Mouse (Mus musculus) spleen, adult 12 weeks (tissue): Measurements from ENCODE around the gene Tmem117.

Experiments used
- DNase-seq: peaks from one replicate; pipeline ENCODE4 v3.0.0; 2022; ENCODE audit warnings: low spot score

Tmem117 gene

DNA sequence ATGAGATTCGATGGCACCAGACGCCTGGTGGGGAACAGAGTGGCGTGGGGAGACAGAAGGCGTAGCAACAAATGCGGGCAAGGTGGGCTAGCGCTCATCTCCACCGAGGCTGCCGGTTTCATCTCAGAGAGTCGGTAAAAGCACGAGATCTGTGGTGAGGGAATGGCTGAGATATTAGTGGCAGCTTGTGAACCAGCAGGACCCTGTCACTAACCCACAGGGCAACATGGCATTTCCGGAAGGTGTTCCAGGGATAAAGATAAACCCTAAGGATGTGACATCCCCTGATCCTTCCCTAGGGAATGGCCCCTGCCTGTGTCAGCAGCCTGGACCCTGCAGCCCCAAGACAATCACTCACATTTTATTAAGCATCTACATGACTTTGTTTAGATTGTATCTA lies 266.6 kb downstream of the Tmem117 start:
- DNase-seq = no peak

- DNase-seq = no peak
These were observed 274.2 kb downstream of the Tmem117 start for GRCm38 (mm10) chr15:94903188-94903587.

DNA sequence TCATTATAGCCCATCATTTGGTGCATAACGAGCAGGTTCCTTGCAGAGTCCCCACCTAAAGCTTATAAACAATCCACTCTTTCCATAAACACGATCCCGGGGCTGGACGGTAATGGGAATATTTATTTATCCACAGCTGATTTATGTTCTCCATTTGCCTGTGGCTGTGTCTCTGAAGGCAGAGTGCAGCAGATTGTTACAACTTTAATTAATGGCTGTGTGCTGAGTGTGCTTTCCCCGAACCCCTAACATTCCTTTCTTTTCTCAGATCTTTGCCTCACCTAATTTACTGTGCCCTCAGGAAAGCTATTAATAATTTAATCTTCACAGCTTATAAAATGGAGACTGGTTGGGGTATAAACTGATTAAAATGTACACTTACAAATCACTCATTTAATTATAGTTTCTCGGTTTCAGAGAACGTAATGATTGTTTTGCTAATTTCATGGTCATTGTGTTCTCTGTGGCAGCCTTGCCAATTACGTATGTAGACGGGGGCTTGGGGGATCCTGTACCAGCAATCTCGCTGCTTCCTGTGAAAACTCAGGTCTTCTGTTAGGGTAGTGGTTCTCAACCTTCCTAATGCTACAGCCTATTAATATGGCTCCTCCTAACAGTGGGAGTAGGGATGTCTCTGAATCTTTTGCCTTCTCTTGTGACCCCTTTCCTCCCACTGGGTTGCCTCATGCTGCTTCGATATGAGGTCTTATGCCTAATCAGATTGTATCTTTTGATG lies 275.8 kb downstream of the Tmem117 start:
- DNase-seq = no peak

DNA sequence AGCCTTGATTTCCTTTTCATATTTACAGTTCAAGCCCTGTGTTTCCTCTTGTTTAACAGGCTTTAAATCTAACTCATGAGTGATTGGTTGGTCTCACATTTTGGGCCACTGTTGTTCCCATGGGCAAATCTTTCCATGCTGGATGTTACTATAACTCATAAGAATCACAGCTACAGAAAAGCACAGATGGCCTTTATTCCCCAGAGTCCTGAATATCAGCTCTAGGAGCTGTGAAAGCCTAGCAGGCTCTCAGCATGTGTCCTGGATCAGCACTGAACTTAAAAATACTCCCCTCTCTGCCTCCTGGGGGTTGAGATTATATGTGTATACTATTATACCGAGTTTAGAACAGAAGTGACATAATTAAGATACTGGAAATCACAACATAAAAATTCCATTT lies 292.6 kb downstream of the Tmem117 start:
- no peak for DNase-seq

DNA sequence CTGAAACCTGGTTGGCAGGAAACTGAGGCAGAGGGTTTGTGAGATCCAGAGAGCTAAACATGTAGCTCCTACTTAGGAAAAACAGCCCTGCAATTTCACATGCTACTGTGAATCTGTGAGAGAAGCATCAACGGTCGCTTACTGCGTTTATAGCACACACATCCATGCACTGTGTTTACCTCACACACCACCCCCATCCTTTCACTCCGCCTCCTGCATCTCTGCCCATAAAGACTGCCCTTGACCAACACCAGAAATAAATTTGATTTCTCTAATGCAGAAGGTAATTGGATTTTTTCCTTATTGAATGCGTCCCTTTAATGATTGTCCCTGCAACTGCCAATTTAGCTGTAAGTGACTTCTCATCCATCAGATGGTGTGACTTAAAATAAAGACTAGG lies 299.0 kb downstream of the Tmem117 start:
- no peak for DNase-seq

DNA sequence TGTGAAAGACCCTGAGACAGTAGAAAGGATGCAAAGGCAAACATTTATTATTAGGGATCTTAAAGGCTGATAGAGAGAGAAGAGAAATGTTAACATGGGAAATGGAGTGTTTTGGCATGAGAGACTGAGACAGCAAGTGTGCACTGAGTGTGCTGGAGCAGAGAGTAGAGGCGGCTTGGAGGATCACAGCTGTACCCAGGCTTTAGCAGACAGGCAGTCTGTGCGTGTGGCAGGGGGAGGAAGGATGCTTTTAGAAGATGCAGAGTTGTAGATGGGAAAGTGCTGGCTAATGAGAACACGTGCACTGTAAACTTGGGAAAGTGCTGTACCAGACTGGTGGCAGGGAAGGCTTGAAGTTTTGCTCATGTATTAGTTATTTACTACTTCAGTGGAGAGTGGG lies 301.7 kb downstream of the Tmem117 start:
- DNase-seq = no peak

DNA sequence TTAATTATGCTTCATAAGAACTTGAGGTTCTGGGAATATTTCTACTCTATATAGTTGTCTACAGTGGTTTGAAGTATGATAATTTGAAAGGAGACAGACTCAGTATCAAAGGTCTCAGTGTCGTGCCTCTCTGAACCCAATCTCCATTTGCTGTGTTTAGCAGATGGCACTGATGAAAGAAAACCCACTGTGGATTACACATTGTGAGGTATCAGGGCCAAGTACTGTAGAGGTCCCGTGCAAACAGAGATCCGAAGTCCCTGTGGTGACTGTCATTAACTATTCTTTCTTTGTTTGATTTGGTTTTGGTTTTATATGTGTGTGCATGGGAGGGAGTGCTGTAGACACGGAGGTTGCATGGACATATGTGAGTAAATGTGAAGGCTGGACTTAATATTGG lies 304.0 kb downstream of the Tmem117 start:
- DNase-seq = no peak

DNA sequence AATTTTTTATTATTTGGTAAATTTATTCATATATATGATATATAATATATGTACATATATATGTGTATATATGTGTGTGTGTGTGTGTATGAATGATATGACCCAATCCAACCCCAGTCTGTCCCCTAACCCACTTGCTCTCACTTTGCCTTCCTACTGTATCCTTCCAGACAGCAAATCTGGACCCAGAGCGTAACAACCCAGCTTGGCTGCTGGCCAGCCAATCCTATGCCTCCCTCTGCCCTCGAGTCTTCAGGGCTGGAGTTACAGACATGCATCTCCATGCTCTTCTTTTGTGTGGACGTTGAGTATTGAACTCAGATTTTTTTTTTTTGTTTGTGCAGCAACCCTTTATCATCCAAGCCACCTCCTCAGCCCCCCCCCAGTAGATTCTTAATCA lies 304.4 kb downstream of the Tmem117 start:
- no peak for DNase-seq

DNA sequence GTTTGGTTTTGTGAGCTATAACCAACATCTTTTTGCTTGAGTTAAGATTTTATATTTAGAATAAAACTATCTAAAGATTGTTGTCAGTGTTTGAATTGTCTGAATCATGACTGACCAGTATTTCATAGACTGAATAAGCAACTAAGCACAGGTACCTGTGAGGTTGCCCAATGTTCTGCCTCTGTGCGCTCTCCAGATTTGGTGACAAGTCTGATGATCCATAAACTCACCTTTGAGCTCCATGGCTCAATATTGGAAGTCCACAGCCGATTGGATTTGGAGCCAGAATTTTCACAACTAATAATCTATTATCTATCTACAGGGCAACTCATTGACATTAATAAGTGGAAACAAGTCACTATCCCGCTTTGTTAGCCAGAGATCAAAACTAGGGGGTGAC lies 312.9 kb downstream of the Tmem117 start:
- no peak for DNase-seq

DNA sequence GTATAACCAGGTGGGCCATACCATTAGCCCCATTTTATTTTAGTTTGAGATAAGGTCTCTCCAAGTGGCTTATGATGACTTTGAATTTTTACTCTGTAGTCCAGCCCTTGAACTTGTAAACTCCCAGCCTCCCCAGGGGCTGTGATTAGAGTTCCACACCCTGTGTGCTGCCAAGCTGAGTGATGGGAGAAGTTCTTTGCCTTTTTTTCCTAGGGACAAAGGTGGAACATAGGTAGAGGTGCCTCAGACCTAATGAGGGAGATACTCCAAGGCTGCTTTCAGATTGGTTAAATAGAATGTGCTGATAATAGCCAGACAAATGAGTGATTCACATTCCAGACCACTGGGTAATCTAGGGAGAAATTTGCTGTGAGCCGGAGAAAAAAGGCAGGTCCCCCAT lies 313.4 kb downstream of the Tmem117 start:
- DNase-seq = no peak

DNA sequence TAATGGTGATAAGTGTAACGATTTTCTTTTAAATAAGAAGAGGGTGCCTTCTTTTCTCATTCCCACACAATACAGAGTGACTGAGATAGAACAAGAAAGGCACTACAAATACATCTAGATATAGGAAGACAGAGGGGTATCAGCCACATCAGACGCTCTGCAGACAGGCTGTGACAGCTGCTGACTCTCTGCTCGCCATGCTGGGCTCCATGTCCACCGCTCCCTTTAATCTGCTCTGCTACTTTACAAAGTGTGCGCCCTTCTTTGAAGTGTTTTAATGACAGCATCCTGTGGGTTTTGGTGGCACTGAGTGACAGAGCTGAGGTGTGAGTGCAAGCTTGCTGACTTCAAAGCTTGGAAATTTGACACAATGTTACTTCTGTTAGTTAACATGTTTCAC lies 314.9 kb downstream of the Tmem117 start:
- DNase-seq = no peak

DNA sequence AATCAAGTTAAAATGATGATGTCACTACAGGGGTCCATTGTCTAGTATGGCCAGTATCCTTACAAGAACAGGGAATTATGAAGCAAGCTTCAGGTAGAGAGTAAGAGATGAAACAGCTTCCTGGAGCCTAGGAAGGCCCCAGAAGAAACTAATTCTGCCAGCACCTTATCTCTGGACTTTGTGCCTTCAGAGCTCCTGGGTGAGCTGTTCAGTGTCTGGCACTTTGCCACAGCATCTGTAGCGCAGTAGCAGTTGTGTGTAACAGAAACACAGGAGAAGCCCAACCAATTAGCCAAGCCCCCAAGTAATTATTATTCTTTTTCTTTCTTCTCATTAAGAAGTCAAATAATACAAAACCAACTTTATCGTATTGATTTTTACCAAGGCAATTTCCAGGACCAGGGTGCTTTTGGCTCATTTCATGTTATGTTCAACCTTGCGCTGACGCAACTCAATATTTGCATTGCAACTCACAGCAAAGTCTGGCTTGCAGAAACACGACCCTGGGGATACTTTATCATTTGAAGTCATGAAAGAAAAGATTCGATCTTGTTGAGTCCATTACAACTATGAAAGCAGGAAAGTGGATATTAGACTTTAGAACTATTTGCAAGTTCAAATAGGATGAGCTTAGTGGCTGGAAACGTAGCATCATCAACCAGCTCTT lies 322.5 kb downstream of the Tmem117 start:
- no peak for DNase-seq

DNA sequence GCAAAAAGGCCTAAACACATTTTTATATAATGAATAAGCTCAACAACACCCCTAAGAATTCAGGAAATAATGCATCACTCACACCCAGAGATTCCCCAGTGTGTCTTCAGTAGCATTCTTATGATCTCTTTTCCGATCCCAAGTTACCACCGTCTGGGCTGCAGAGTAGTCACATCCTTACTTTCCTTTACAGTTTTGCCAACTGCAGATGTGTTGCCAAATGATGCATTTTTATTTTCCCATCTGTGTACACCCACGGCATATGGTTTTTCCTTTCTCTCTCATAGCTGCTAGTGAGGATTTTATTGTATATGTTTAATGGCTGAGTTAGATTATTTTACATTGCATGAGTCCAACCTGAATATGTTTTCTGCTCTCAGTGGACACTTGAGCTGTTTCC lies 327.7 kb downstream of the Tmem117 start:
- no peak for DNase-seq

GRCm38 (mm10) chr15:94957202-94957601 lies 328.2 kb downstream of the Tmem117 start:
- DNase-seq = no peak

DNA sequence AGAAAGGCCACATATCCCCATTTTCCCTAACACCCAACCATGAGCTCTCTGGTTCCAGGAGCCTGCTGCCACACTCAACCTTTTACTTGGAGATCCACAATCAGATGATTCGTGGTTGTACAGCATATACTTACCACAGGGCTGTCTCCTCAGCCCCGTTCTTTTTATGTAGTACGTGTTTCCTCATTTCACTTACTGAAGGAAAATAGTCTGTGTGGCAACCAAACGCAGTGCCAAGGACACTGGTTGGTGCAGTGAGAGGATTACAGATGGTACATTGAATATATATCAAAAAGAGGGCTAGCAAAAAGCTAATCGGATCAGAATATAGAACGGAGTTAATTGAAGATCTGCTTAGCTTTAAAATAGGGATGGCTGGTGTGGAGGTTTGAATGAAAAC lies 338.0 kb downstream of the Tmem117 start:
- DNase-seq = no peak

DNA sequence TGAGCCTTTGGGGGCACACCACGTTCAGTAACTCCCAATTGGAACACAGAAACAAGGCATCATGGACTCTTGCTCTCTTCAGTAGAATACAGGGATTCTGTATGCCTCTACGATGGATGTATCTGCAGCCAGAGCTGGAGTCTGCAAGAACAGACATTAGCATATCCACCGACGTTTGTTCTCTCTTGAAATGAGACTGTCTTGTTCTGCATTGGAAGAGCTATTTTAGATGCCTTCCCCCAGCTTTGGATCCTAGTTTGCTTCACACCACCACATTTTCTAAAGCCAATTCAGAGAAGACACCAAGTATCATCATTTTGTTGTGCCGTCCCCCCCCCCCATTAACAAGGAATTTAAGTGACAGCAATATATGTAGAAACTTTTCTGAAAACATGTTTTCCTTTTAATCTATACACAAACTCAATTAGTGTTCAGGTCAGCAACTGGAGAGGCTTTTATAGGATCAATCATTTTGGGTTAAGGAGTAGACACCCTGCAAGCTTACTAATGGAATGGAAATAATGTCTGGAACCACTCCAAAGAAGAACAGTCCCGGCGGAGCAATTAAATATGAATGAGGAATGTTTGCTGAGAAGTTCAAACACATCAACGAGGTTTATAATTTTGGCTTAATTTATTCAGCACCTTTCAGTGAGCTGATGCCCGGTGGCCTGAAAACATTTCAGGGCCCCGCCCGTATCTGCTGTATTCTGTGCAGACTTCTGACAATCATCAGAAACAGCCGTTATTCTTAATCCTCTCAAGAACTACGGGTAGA lies 339.6 kb downstream of the Tmem117 start:
- DNase-seq = no peak

- no peak for DNase-seq
These were observed 352.8 kb downstream of the Tmem117 start for GRCm38 (mm10) chr15:94981798-94982197.

DNA sequence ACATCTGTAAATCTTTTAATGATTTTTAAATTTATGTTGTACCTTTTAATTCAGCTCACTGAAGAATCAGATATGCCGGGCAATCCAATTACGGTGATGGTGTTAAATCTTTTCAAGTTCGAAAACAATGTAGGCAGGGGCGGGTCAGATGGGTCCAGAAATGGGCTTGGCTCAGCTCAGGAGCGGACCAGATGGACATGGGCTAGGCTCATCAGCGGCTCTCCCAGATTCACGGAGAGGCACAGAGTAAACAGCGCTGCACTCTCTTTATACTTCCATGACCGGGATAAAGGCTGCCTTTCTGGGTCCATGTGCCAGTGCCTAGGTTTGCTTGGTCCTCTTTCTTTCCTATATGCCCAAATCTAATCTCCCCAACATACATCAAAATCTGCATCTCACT lies 366.3 kb downstream of the Tmem117 start:
- no peak for DNase-seq

- no peak for DNase-seq
These were observed 376.2 kb downstream of the Tmem117 start for GRCm38 (mm10) chr15:95005121-95005824.

DNA sequence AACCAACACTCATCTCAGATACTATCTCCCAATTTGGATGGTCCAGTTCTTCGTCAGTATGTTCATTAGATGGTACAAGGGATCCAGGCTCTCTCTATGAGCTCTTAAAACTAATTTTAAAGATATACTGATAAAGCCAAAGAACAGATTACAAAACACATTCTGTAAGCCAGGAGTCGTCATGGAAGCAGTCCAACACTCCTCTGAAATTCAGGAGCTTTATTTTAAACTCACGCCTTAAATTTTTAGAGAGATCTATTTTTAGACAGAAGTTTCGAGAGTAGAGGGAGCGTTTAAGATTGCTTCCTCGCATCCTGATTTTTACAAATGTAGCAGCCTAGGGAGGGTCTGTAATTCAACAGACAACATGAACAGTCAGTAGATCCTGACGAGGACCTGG lies 393.2 kb downstream of the Tmem117 start:
- no peak for DNase-seq

GRCm38 (mm10) chr15:95024401-95024800 lies 395.4 kb downstream of the Tmem117 start:
- DNase-seq = no peak

DNA sequence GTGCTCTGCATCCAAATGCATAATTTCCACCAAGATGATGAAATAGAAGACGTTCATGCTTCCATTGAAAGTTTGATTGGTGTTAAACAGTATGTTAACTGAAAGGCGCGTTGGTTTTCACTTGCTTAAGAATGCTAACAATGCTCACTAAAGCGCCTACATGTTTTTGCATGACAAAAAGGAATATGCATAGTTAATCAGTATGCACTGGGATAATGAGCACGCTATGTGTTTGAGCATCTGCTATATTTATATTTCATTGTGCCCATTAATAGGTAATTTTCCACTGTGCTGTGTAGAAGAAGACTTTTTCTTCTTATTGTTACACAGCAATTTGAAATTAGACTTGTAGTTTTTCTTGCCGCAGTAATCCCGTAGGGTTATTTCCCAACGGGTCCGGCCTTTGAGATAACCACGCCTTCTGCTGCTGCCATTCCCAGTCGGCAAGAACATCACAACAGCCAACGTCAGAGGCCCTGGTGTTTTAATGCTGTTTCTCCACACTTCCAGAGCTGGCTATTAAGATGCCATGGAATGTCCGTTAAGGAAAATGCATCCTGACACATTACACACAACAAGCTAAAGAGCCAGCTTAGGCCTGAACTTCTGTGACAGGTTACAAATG lies 399.9 kb downstream of the Tmem117 start:
- DNase-seq = no peak
